Mouse (Mus musculus) forebrain, embryonic 15.5 days (tissue): Measurements from ENCODE around the gene Rasal2. TPM values are rescaled to one million over a fixed set of nuclear protein-coding genes. Genes with fewer than 3 reads are reported as not detected.
A peak's percentile ranks its signal among the peaks of the same experiment; 100 is the strongest.

ENCODE experiments used
- ATAC-seq: fragments of 200-750 bp; cut with Nextera tagmentation; replicated peaks from 2 replicates; pipeline ENCODE4 v1.8.0; 2017; ENCODE audit warnings: mild to moderate bottlenecking, moderate TSS enrichment, moderate library complexity
- H3K27ac ChIP-seq: fragments of 300-500 bp; sonication (generic); replicated peaks from 2 replicates; pipeline ENCODE4 v1.5.1; 2015; ENCODE audit warnings: mild to moderate bottlenecking, inconsistent platforms
- H3K27me3 ChIP-seq: fragments of 300-500 bp; sonication (generic); 2 replicates; pipeline ENCODE4 v1.6.1; 2015; ENCODE audit warnings: inconsistent platforms
- H3K36me3 ChIP-seq: fragments of 300-500 bp; sonication (generic); 2 replicates; pipeline ENCODE4 v1.6.1; 2015; ENCODE audit warnings: mild to moderate bottlenecking, inconsistent platforms
- H3K4me1 ChIP-seq: fragments of 300-500 bp; sonication (generic); 2 replicates; pipeline ENCODE4 v1.6.1; 2015; ENCODE audit warnings: inconsistent platforms
- H3K4me2 ChIP-seq: fragments of 300-500 bp; sonication (generic); replicated peaks from 2 replicates; pipeline ENCODE4 v1.6.1; 2015; ENCODE audit warnings: mild to moderate bottlenecking, inconsistent platforms
- H3K4me3 ChIP-seq: fragments of 300-500 bp; sonication (generic); 2 replicates; pipeline ENCODE4 v1.5.1; 2015; ENCODE audit warnings: mild to moderate bottlenecking, inconsistent platforms
- H3K9ac ChIP-seq: fragments of 300-500 bp; sonication (generic); replicated peaks from 2 replicates; pipeline ENCODE4 v1.6.1; 2015; ENCODE audit warnings: mild to moderate bottlenecking, inconsistent platforms
- H3K9me3 ChIP-seq: fragments of 300-500 bp; sonication (generic); 2 replicates; pipeline ENCODE4 v1.6.1; 2016; ENCODE audit warnings: inconsistent platforms
- WGBS: fragments of 180-500 bp; shearing (Covaris S2); methylation state at CpG from one replicate; pipeline ENCODE4 v1.1.7; 2015; ENCODE audit warnings: mixed read lengths; 5-methylcytosine and 5-hydroxymethylcytosine counted together
- polyA plus RNA-seq: library from polyadenylated mRNA; unstranded; fragments of >200 nt; fragmentation: Nextera tagmentation; extraction: Ambion mirVana; gene quantifications from 2 replicates; pipeline ENCODE4 v1.2.1, GENCODE M21; 2015

Rasal2 gene
- polyA plus RNA-seq, 1 experiment from 2014 or later, result 36.6 TPM

DNA sequence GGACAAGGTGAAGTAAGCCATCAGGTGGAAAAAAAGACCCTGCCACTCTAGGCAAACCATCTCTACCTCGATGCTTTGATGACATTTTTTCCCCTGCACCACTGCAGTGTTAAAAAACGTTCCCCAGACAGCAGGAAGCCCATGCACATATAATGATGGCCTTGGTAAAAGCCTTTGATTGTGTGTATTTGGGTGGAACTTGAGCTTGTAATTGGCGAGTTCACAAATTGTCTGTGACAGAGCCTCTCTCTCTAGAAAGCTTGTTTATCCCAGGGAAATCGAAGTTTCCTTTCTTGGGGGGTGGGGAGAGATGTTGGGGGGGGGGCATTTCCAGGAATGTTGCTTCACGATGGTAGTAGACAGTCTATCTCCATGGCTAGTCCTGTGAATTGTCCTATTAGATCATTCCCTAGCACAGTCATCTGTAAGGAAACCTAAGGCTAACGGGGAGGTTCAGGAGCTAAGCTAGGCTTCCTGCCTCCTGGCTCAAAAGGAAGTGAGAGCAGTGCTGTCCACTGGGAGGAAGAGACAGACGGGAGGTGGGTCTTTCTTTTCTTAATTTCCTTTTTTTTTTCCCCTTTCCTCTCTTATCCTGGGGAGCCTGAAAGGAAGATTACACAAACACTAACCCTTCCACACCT, 35.9 kb upstream of the Rasal2 start:
- no peak for ATAC-seq

DNA sequence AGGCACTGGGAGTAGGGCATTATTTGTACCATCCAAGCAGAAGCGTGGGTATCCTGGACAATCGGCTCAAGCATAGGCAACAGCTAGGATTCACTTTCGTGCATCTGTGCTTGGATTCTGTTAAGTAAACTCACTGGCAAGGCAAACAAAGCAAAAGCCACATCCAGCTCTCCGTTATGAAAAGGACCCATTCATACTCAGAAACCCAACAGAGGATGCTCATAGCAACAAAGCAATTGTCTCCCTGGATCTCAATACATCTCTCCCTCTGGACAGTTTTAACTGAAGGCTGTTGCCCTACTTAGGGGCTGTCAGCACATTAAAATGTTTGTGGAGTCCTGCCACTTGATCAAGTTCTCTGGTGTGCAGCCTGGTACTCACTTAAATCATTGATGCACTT, 34.7 kb upstream of the Rasal2 start:
- no peak overlapping the region for H3K9ac ChIP-seq
- H3K36me3 ChIP-seq, result no peaks in the 10 kb centered on the region
- WGBS, result 40% methylated on average over 4 of the region's 4 CpGs
- no peaks in the 10 kb centered on the region for H3K9me3 ChIP-seq
- H3K27ac ChIP-seq, result no peak overlapping the region
- H3K4me1 ChIP-seq, result peaks cover 50% of the 10 kb centered on the region
- ATAC-seq, result no peak
- no peak overlapping the region for H3K4me2 ChIP-seq
- no peaks in the 10 kb centered on the region for H3K27me3 ChIP-seq
- H3K4me3 ChIP-seq, result no peak overlapping the region

More for the DNA sequence above, 35.9 kb upstream of the Rasal2 start:
- no peak overlapping the region for H3K4me2 ChIP-seq
- H3K4me3 ChIP-seq, result no peak overlapping the region
- H3K27ac ChIP-seq, result no peak overlapping the region
- WGBS, result 7% methylated on average over 7 of the region's 7 CpGs
- H3K9ac ChIP-seq, result no peak overlapping the region
- H3K36me3 ChIP-seq, result no peaks in the 10 kb centered on the region
- H3K9me3 ChIP-seq, result no peaks in the 10 kb centered on the region
- peaks cover 58% of the 10 kb centered on the region for H3K4me1 ChIP-seq
- H3K27me3 ChIP-seq, result no peaks in the 10 kb centered on the region

DNA sequence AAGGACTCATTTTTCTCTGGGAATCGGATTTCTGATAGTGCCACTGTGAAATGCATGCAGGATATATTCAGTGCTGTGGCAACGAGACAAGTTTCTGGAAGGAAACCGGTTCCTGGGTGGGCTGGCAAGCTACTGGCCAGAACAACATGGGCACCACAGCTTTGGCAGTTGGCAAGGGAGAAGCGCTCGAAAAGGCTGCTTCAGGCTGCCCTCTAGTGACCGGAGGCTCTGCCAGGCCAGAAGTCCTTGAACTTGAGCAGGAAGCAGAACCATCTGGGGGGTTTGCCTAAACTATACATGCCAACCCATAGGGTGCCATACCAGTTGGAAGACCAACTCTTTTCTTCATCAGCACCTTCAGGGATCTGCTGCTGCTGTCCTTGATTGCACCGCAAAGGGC, 33.9 kb upstream of the Rasal2 start:
- Histone ChIP-seq H3K9me3 (no peaks in the 10 kb centered on the region), H3K9ac (no peak overlapping the region), H3K27ac (no peak overlapping the region), H3K4me3 (no peak overlapping the region), H3K27me3 (no peaks in the 10 kb centered on the region), H3K36me3 (no peaks in the 10 kb centered on the region), H3K4me1 (peaks cover 50% of the 10 kb centered on the region), H3K4me2 (no peak overlapping the region)
- 56% methylated on average over 7 of the region's 7 CpGs for WGBS
- no peak for ATAC-seq

DNA sequence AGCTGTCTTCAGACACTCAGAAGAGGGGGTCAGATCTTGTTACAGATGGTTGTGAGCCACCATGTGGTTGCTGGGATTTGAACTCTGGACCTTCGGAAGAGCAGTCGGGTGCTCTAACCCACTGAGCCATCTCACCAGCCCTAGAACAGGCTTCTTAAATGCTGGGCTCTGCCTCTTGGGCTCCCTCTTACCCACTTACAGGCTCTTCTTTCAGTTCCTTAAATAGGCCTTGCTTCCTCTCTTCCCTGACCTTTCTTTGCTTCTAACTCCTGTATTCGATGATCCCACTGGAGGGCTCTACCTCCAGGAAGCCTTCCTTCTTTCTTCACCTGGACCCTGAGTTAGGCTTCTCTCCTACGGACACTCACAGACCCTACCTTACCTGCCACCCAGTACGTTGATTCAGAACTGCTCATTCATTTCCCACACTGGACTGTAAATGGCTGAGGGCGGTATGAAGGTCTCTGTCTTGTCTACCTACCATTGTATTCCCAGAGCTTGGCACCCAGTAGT, 33.1 kb upstream of the Rasal2 start:
- Histone ChIP-seq H3K4me3 (no peak overlapping the region), H3K27ac (no peak overlapping the region), H3K9me3 (no peaks in the 10 kb centered on the region), H3K27me3 (no peaks in the 10 kb centered on the region), H3K4me1 (peaks cover 50% of the 10 kb centered on the region), H3K4me2 (no peak overlapping the region), H3K9ac (no peak overlapping the region), H3K36me3 (no peaks in the 10 kb centered on the region)
- WGBS, result 90% methylated on average over 6 of the region's 6 CpGs
- ATAC-seq, result no peak

DNA sequence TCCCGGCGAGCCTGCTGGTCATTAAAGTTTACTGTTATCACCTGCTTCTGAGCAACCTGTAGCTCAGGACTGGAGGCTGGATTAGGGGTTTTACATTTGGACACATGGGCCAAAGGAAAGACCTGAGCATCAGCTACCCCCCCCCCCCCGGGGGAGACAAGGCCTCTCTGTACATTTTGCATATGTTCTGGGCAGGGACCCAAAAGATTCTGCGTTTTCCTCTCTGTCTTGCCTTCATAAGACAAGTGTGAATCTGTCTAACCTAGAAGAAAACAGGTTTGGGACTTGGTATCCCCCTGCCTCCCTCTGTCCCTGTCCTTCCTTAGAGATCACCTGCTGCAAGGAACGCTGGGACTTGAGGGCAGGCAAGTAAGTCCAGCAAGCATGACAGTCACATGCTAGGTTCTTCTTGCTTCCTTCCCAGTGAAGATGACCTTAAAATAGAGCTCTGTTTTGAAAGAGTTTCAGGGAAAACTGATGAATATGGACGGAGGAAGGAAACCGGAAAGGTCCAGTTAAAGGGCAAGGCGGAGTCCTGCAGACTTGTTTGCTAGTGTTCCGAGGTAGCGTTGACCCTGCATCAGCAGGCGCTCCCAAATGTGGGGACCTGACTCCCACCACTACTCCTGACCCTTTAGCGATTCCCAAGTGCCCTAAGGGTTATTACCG, 32.4 kb upstream of the Rasal2 start:
- Histone ChIP-seq H3K9ac (no peak overlapping the region), H3K4me2 (no peak overlapping the region), H3K27ac (no peak overlapping the region), H3K36me3 (no peaks in the 10 kb centered on the region), H3K4me1 (peaks cover 50% of the 10 kb centered on the region), H3K4me3 (no peak overlapping the region), H3K9me3 (no peaks in the 10 kb centered on the region), H3K27me3 (no peaks in the 10 kb centered on the region)
- 63% methylated on average over 13 of the region's 13 CpGs for WGBS
- no peak for ATAC-seq

DNA sequence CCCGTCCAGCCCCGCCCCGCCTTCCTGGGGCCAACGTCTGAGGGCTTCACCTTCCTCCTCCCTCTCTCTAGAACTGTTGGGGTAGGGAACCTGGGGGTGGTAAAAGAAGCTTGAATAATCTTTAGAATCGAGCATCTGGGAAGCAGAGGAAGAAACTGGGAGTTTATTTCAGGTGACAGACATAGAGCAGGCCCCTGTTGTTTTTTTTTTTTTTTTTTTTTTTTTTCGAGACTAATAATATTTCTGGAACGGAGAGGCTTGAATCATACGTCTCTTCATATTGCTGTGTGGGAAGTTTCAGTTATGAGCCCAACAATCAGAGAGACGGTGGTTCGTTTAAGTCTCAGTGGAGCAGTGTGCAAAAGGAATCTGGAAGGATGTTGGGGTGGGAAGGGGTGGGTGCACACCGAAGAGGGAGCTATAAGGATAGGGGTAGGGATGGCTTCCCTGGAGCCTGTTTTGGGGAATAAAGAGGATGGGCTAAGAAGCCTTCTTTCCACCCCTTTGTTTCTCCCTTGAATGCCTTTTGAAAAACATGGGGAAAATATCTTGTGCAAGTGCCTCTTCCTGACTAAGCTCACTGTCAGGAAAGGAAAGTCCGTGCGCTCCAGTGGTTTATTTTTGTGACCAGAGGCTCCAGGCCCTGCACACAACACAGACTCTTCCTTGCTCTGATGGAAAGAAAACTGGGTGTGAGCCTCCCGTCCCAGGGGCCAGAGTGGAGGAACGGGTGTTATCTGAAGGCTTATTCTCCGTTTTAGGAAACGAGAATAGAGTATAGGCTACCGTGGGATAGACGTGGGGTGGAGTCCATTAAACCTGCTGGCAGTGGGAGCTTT, 31.5 kb upstream of the Rasal2 start:
- H3K9ac ChIP-seq, result no peak overlapping the region
- no peak overlapping the region for H3K4me3 ChIP-seq
- 14% methylated on average over 19 of the region's 19 CpGs for WGBS
- peak overlapping the region; percentile 49 for H3K27ac ChIP-seq
- no peaks in the 10 kb centered on the region for H3K27me3 ChIP-seq
- ATAC-seq, result no peak
- H3K36me3 ChIP-seq, result no peaks in the 10 kb centered on the region
- peaks cover 53% of the 10 kb centered on the region for H3K4me1 ChIP-seq
- no peaks in the 10 kb centered on the region for H3K9me3 ChIP-seq
- peak overlapping the region; percentile 21; the same call in 1 of the 2 replicates for H3K4me2 ChIP-seq

DNA sequence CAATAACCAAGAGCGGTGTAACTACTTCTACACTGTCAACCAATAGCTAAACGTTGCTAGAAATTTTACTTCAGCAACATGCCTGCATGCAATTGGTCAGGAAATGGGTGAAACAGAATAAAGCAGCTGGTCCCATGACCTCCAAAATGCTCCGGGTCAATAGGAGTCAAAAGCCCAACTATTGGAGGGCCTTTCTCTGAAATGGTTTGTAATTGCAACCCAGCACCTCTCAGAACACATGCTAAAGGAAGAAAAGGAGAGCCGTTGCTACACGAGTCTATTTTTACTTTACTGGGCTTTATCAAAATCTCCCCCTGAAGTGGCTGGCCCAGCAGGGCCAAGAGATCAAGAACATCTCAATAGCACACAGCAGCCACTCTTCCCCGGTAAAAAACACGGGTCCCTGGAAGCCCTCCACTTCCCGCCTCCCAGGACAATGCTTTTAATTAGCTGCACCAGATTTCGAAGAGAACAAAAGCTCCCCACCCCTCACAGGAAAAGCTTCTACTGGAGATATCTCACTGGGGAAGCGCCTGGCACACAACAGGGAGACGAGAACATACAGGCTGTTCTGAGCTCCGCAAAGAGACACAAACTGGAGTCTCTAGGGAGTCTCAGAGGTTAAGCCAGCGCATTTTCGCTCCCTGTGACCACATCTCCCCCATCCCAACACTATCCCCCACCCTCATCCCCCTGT, 30.8 kb upstream of the Rasal2 start:
- Histone ChIP-seq H3K9ac (no peak overlapping the region), H3K27me3 (no peaks in the 10 kb centered on the region), H3K36me3 (no peaks in the 10 kb centered on the region), H3K9me3 (no peaks in the 10 kb centered on the region), H3K4me3 (no peak overlapping the region), H3K4me2 (peak overlapping the region; percentile 21; the same call in 1 of the 2 replicates), H3K27ac (no peak overlapping the region; the same call in 1 of the 2 replicates), H3K4me1 (peaks cover 54% of the 10 kb centered on the region)
- 0 out of 2 replicates have a peak, but pooled peaks have one; percentile 17 for ATAC-seq
- whole genome bisulfite sequencing, result 11% methylated on average over 14 of the region's 14 CpGs

DNA sequence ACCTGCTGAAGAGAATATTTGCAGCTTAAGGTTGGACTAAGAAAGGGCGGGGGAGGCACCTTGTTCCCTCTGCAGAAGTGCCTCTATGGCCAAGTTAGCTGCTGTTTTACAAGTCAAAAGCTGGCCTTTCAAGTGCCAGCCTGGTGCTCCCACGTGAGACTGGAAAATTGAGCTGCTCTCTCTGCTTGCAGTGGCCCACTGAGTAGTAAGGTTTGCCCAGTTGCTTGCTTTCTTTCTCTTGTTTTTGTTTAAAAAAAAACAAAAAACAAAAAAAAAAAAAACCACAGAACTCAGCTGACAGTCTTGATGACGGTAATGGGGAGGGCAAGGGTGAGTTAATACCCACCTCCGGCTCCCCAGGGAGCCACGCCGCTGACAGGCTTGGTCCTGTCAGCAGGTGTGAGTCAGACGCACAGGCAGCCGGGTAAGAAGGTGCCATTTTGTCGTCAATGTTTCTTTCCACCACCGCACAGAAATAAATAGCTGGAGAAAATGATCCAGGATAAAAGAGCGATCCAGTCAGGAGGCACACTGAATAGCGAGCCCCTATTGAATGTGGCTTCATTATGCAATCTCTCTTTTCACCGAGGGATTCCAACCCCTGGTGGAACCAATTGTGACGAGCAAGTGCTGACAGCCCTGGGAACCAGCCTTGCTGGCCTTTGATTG, 27.7 kb upstream of the Rasal2 start:
- H3K9ac ChIP-seq, result no peak overlapping the region
- peak overlapping the region; percentile 74 for H3K27ac ChIP-seq
- H3K4me3 ChIP-seq, result no peak overlapping the region
- H3K36me3 ChIP-seq, result no peaks in the 10 kb centered on the region
- peak; percentile 74 for ATAC-seq
- 3% methylated on average over 14 of the region's 14 CpGs for WGBS
- H3K9me3 ChIP-seq, result no peaks in the 10 kb centered on the region
- peak overlapping the region; percentile 25; the same call in 1 of the 2 replicates for H3K4me2 ChIP-seq
- H3K27me3 ChIP-seq, result no peaks in the 10 kb centered on the region
- H3K4me1 ChIP-seq, result peaks cover 42% of the 10 kb centered on the region

DNA sequence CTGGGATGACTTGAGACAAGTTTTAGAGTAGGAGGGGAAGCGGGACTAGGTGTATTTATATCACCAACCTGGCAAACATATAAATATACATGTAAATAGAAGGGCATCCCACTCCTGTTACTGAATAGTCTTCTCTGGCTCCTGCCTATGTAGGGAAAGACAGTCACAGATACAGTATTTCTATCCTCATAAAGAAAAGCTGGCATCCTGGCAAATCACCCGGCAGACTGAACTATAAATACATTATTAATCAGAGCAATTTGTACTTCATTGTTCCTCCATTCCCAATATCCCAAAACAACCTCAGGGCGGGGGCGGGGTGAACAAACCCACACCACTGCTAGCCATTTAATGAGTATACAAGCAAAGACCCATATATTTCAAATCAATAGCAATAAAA, 26.7 kb upstream of the Rasal2 start:
- Histone ChIP-seq H3K4me2 (no peak overlapping the region), H3K27ac (0 out of 2 replicates have a peak overlapping the region, but pooled peaks have one; percentile 74), H3K9me3 (no peaks in the 10 kb centered on the region), H3K27me3 (no peaks in the 10 kb centered on the region), H3K36me3 (no peaks in the 10 kb centered on the region), H3K4me3 (no peak overlapping the region), H3K4me1 (peaks cover 33% of the 10 kb centered on the region), H3K9ac (no peak overlapping the region)
- no peak for ATAC-seq
- WGBS, result 68% methylated on average over 4 of the region's 4 CpGs

DNA sequence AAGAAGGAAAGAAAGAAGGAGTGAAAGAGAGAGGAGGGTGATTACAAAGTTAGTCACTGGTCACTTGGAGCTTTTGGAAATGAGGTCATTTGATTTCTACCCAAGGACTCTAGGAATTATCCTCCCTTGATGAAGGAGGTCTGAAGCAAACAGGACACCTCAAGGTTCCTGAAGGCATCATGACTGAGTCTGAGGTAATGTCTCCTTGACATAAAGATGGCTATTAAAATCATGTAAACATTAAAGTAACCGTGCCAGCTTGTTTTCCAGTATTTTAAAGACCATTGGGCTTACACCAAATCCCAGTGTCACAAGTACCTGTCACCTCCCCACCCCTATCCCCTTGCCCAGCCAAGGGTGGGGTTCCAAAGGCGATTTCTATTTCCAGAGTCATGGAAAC, 25.9 kb upstream of the Rasal2 start:
- no peaks in the 10 kb centered on the region for H3K36me3 ChIP-seq
- no peak overlapping the region for H3K9ac ChIP-seq
- H3K9me3 ChIP-seq, result no peaks in the 10 kb centered on the region
- no peak overlapping the region for H3K4me2 ChIP-seq
- H3K27ac ChIP-seq, result no peak overlapping the region
- H3K27me3 ChIP-seq, result no peaks in the 10 kb centered on the region
- H3K4me3 ChIP-seq, result no peak overlapping the region
- peaks cover 25% of the 10 kb centered on the region for H3K4me1 ChIP-seq
- no peak for ATAC-seq
- WGBS, result 89% methylated on average over 2 of the region's 2 CpGs

DNA sequence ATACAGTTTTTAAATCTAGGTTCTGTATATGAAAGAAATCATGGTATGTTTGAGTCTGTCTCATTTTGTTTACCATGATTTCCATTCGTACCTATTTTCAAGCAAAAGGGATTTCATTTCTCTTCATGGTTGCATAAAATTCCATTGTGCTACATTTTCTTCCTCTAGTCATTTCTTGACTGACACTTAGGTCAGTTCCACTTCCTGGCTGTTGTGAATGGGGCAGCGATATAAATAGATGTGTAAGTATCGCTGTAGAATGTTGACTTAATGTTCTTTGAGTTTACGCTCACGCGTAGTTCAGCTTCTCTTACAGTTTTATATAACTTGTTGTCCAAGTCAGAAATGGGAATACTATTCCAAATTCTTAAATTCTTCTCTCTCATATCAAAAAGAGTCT, 23.5 kb upstream of the Rasal2 start:
- Histone ChIP-seq H3K27me3 (no peaks in the 10 kb centered on the region), H3K4me2 (no peak overlapping the region), H3K27ac (no peak overlapping the region), H3K4me1 (peaks cover 21% of the 10 kb centered on the region), H3K36me3 (no peaks in the 10 kb centered on the region), H3K9me3 (no peaks in the 10 kb centered on the region), H3K9ac (no peak overlapping the region), H3K4me3 (no peak overlapping the region)
- ATAC-seq, result no peak
- 92% methylated on average over 6 of the region's 6 CpGs for WGBS
